30 mouse cellular contexts compared by ENCODE assay signal in genomic region chr7:135395242-135395641, GRCm38 (mm10). TPM values are rescaled to one million over a fixed set of nuclear protein-coding genes. Genes with fewer than 3 reads are reported as not detected.
"Had no signal": no experiment of that assay in that cellular context is flagged by ENCODE, and none has a peak within 500 bp of the region (broad histone marks: within the 10 kb centered on the region; RNA-seq: fewer than 3 reads in every experiment).

No protein-coding gene starts in this region.

- H3K4me1 ChIP-seq: limb, embryonic 13.5 days; stomach, embryonic 15.5 days had no signal

- H3K27me3 ChIP-seq: neural tube, embryonic 13.5 days; stomach, embryonic 15.5 days had no signal

- DNase-seq: kidney, adult 2 months; kidney, postnatal 25 days; layer of hippocampus, adult 9-11 months; lung, adult 2 months; lung, postnatal 14 days; lung, postnatal 4 days; retina, postnatal 1 day; right cerebral cortex, postnatal 25 days; spleen, adult 18-20 months; thymus, postnatal 25 days had no signal

- H3K4me2 ChIP-seq: limb, embryonic 13.5 days; midbrain, embryonic 13.5 days; neural tube, embryonic 13.5 days; stomach, embryonic 15.5 days had no signal

- H3K4me3 ChIP-seq: layer of hippocampus, adult 2 months; limb, embryonic 10.5 days; limb, embryonic 13.5 days; midbrain, embryonic 10.5 days; midbrain, embryonic 13.5 days; myocyte; neural tube, embryonic 13.5 days; stomach, embryonic 15.5 days had no signal

- H3K9me3 ChIP-seq: limb, embryonic 10.5 days; limb, embryonic 13.5 days; midbrain, embryonic 10.5 days; midbrain, embryonic 13.5 days; neural tube, embryonic 13.5 days; stomach, embryonic 15.5 days had no signal

- H3K27ac ChIP-seq: kidney, postnatal 0 days; layer of hippocampus, adult 2 months; limb, embryonic 10.5 days; limb, embryonic 13.5 days; midbrain, embryonic 10.5 days; midbrain, embryonic 13.5 days; neural tube, embryonic 13.5 days; stomach, embryonic 15.5 days had no signal

- H3K36me3 ChIP-seq: limb, embryonic 10.5 days; limb, embryonic 13.5 days; midbrain, embryonic 10.5 days; midbrain, embryonic 13.5 days; neural tube, embryonic 13.5 days; stomach, embryonic 15.5 days had no signal

- ATAC-seq: midbrain, embryonic 13.5 days; midbrain, embryonic 16.5 days had no signal

- H3K9ac ChIP-seq: limb, embryonic 13.5 days; midbrain, embryonic 13.5 days; neural tube, embryonic 13.5 days; stomach, embryonic 15.5 days had no signal

RNA-seq across cellular contexts. Expression of gene Foxi2, which starts 14.9 kb away (rescaled TPM):
- total RNA-seq: layer of hippocampus, adult 2 months; layer of hippocampus, postnatal 25 days; left cerebral cortex, adult 18-20 months; left cerebral cortex, postnatal 25 days; liver, adult 2 months; megakaryocyte, adult 5-6 weeks; monocyte, adult 5-6 weeks; neutrophil, adult 5-6 weeks had no signal
- polyA plus RNA-seq: kidney, adult 2 months; kidney, embryonic 14.5 days; kidney, postnatal 0 days; large intestine, adult 2 months; liver, adult 2 months; lung, adult 2 months; lung, embryonic 16.5 days; midbrain, embryonic 13.5 days; midbrain, embryonic 16.5 days; myocyte; neural tube, embryonic 13.5 days; stomach, embryonic 15.5 days had no signal
